21 mouse cellular contexts compared by ENCODE assay signal in the genomic region with DNA sequence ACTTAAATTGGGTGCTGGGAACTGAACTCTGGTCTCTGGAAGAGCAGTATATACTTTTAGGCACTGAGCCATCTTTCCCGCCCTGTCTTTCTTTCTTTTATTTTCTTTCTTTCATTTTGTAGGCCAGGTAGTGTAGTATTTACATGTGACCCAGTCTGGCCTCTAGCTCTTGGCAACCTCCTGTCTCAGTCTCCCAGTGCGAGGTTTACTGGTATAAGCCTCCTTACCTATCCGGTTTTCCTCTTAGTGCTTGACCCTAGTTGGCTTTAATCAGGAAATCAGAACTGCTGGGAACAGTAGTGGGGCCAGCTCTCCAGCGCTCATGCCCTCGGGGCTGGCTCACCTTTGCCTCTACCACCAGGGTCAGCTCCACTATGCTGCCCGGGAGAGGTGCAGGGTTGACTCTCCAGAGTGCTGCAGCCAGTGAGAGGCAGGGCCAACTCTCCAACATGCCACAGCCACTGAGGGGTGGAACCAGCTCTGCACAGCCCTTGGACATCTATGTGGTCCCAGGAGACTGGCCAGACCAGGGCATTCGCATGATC. TPM values are rescaled to one million over a fixed set of nuclear protein-coding genes. Genes with fewer than 3 reads are reported as not detected.
DNase-seq lines count a peak whose midpoint lies in the region; ATAC-seq and TF ChIP-seq lines count a peak whose summit lies in the region.
"Had no signal": no experiment of that assay in that cellular context is flagged by ENCODE, and none has a peak within 500 bp of the region (broad histone marks: within the 10 kb centered on the region; RNA-seq: fewer than 3 reads in every experiment).

No protein-coding gene starts in this region.

- TF ChIP-seq EP300 in heart, adult 2 months (IDR thresholded peaks at IDR 0.05; ENCODE audit: insufficient read depth, low read depth, low read length), result no peak

- no peak overlapping the region for H3K4me3 ChIP-seq in heart, embryonic 14.5 days (ENCODE audit: control insufficient read depth in 1 of 2, insufficient read depth in 1 of 2, low read depth in 1 of 2, low read length in 2 of 2)
- no peak overlapping the region for H3K4me3 ChIP-seq in heart, adult 2 months
- H3K4me3 ChIP-seq in kidney, embryonic 16.5 days (ENCODE audit: low read length), result no peak overlapping the region
- H3K4me3 ChIP-seq: embryonic facial prominence, embryonic 10.5 days; erythroblast, embryonic 14.5 days; forebrain, embryonic 15.5 days; heart, embryonic 13.5 days; hindbrain, embryonic 12.5 days had no signal

- H3K9ac ChIP-seq in heart, embryonic 14.5 days (ENCODE audit: low read length), result no peak overlapping the region
- no peak overlapping the region for H3K9ac ChIP-seq in heart, adult 2 months (ENCODE audit: low read depth, low read length)
- H3K9ac ChIP-seq in kidney, embryonic 16.5 days (replicated peaks; ENCODE audit: low read length), result no peak overlapping the region
- H3K9ac ChIP-seq: forebrain, embryonic 15.5 days; heart, embryonic 13.5 days; hindbrain, embryonic 12.5 days had no signal

- H3K4me2 ChIP-seq in heart, embryonic 14.5 days (ENCODE audit: low read length), result no peak overlapping the region
- H3K4me2 ChIP-seq in kidney, embryonic 16.5 days (replicated peaks; ENCODE audit: low read depth, low read length), result no peak overlapping the region
- H3K4me2 ChIP-seq: forebrain, embryonic 15.5 days; heart, embryonic 13.5 days; hindbrain, embryonic 12.5 days had no signal

- intact Hi-C loops in heart, adult 2 months (cut with DNase I), result no loop called here

- H3K36me3 ChIP-seq in heart, embryonic 14.5 days (ENCODE audit: control insufficient read depth, insufficient read depth, low read length), result no peaks in the 10 kb centered on the region
- no peaks in the 10 kb centered on the region for H3K36me3 ChIP-seq in heart, adult 2 months (ENCODE audit: control insufficient read depth, insufficient read depth, low read length)
- no peaks in the 10 kb centered on the region for H3K36me3 ChIP-seq in kidney, embryonic 16.5 days (ENCODE audit: insufficient read depth, low read length)
- H3K36me3 ChIP-seq: embryonic facial prominence, embryonic 10.5 days; forebrain, embryonic 15.5 days; heart, embryonic 13.5 days; hindbrain, embryonic 12.5 days had no signal

- 87% methylated on average over 7 of the region's 7 CpGs for WGBS in heart, embryonic 14.5 days
- 91% methylated on average over 7 of the region's 7 CpGs for WGBS in heart, adult 2 months
- 74% methylated on average over 7 of the region's 7 CpGs for WGBS in kidney, embryonic 16.5 days

- H3K4me1 ChIP-seq in heart, embryonic 14.5 days (ENCODE audit: control insufficient read depth in 2 of 2, insufficient read depth in 2 of 2, low read length in 2 of 2), result peaks cover 11 to 24% of the 10 kb centered on the region in 2 experiments
- H3K4me1 ChIP-seq in heart, adult 2 months (ENCODE audit: control insufficient read depth, insufficient read depth, low read length), result peaks cover 12% of the 10 kb centered on the region
- H3K4me1 ChIP-seq in kidney, embryonic 16.5 days (ENCODE audit: insufficient read depth, low read length), result peaks cover 24% of the 10 kb centered on the region

- no peaks in the 10 kb centered on the region for H3K79me2 ChIP-seq in heart, adult 2 months (replicated peaks; ENCODE audit: control insufficient read depth, insufficient read depth, low read length)

- TF ChIP-seq CTCF in heart, adult 2 months (IDR thresholded peaks at IDR 0.05), result no peak

- DNase-seq in heart, adult 2 months, result no peak
- no peak for DNase-seq in kidney, adult 8-10 months
- peak; percentile 19 for DNase-seq in urinary bladder, postnatal 14 days (ENCODE audit: low spot score)
- DNase-seq in urinary bladder, postnatal 10 days (ENCODE audit: low spot score), result no peak
- no peak for DNase-seq in layer of hippocampus, postnatal 36 days
- DNase-seq: adrenal gland, adult 2 months; cerebellum, adult 2 months; cerebellum, postnatal 10 days; gastrocnemius, postnatal 36 days; heart, adult 18-20 months; heart, postnatal 10 days; heart, postnatal 4 days had no signal

- 0 out of 2 replicates have a peak, but pooled peaks have one; percentile 15 for ATAC-seq in heart, embryonic 14.5 days (ENCODE audit: insufficient number of reproducible peaks, insufficient read depth, low FRiP score, low read depth)
- ATAC-seq in kidney, embryonic 16.5 days (ENCODE audit: low FRiP score, low TSS enrichment), result 0 out of 2 replicates have a peak, but pooled peaks have one; percentile 40
- ATAC-seq: forebrain, embryonic 15.5 days; hindbrain, embryonic 16.5 days; inflammation-experienced regulatory T-cells, adult 6 months had no signal

- H3K9me3 ChIP-seq in heart, embryonic 14.5 days (ENCODE audit: control insufficient read depth, low read length), result no peaks in the 10 kb centered on the region
- no peaks in the 10 kb centered on the region for H3K9me3 ChIP-seq in kidney, embryonic 16.5 days (ENCODE audit: low read length)
- H3K9me3 ChIP-seq: embryonic facial prominence, embryonic 10.5 days; forebrain, embryonic 15.5 days; heart, embryonic 13.5 days; hindbrain, embryonic 12.5 days had no signal

- TF ChIP-seq POLR2A in heart, adult 2 months (IDR thresholded peaks at IDR 0.05; ENCODE audit: insufficient read depth, low read depth, low read length), result no peak

- H3K27ac ChIP-seq in heart, embryonic 14.5 days (replicated peaks in 1 of 2; ENCODE audit: control insufficient read depth in 1 of 2, insufficient read depth in 1 of 2, low read depth in 2 of 2, low read length in 2 of 2), result no peak overlapping the region
- no peak overlapping the region for H3K27ac ChIP-seq in heart, adult 2 months
- no peak overlapping the region for H3K27ac ChIP-seq in kidney, embryonic 16.5 days (ENCODE audit: low read length)
- H3K27ac ChIP-seq: embryonic facial prominence, embryonic 10.5 days; forebrain, embryonic 15.5 days; heart, embryonic 13.5 days; hindbrain, embryonic 12.5 days had no signal

- H3K27me3 ChIP-seq in heart, embryonic 14.5 days (ENCODE audit: control insufficient read depth, insufficient read depth, low read length), result no peaks in the 10 kb centered on the region
- no peaks in the 10 kb centered on the region for H3K27me3 ChIP-seq in heart, adult 2 months (ENCODE audit: control insufficient read depth, insufficient read depth, low read length)
- H3K27me3 ChIP-seq in kidney, embryonic 16.5 days (ENCODE audit: insufficient read depth, low read length), result no peaks in the 10 kb centered on the region
- H3K27me3 ChIP-seq: forebrain, embryonic 15.5 days; heart, embryonic 13.5 days; hindbrain, embryonic 12.5 days had no signal

RNA-seq across cellular contexts. Expression of a gene that starts 41.6 kb away (rescaled TPM):
- polyA plus RNA-seq in heart, embryonic 14.5 days (2014; fragmentation: Nextera tagmentation; extraction: Ambion mirVana), result 100.0 and 113 TPM in 2 replicates
- 100 to 1,000 TPM; 102 to 103 TPM for total RNA-seq in heart, adult 2 months (2021)
- 62.4 and 117 TPM in 2 replicates for polyA plus RNA-seq in heart, adult 2 months (2012; rRNA removed)
- 54.9 and 57.7 TPM in 2 replicates for polyA plus RNA-seq in kidney, embryonic 16.5 days (2015; fragmentation: Nextera tagmentation; extraction: Ambion mirVana)
- 10 to 100 TPM; 30.5 to 36.1 TPM for total RNA-seq in layer of hippocampus, postnatal 36 days (2021)

RNA-seq across cellular contexts. Expression of a gene that starts 51.2 kb away (rescaled TPM):
- polyA plus RNA-seq in heart, embryonic 14.5 days (2014; fragmentation: Nextera tagmentation; extraction: Ambion mirVana), result 1.5 and 1.7 TPM in 2 replicates
- total RNA-seq in heart, adult 2 months (2021), result 1 to 10 TPM; 3.4 to 6.2 TPM
- 1.8 and 3.5 TPM in 2 replicates for polyA plus RNA-seq in heart, adult 2 months (2012; rRNA removed)
- 21.7 and 21.8 TPM in 2 replicates for polyA plus RNA-seq in kidney, embryonic 16.5 days (2015; fragmentation: Nextera tagmentation; extraction: Ambion mirVana)
- total RNA-seq in layer of hippocampus, postnatal 36 days (2021), result 1 to 10 TPM; 4.2 to 4.3 TPM
- polyA plus RNA-seq: erythroblast, embryonic 14.5 days had no signal
